Mouse (Mus musculus): ENCODE data around the gene Oaf. TPM values are rescaled to one million over a fixed set of nuclear protein-coding genes. Genes with fewer than 3 reads are reported as not detected.

The Oaf gene
- total RNA-seq, 2 experiments from 2014 or later: 12.6 to 13.2 TPM

- intact Hi-C loops (cut with DNase I): no loop called here
- DNase-seq (ENCODE audit: low spot score in 2 of 2): no peak
Measured at GRCm38 (mm10) chr9:43228745-43229144, 11.0 kb downstream of the Oaf start.

- intact Hi-C loops (cut with DNase I): no loop called here
- DNase-seq (ENCODE audit: low spot score in 2 of 2): no peak
Measured at GRCm38 (mm10) chr9:43227626-43228025, 12.1 kb downstream of the Oaf start.

GRCm38 (mm10) chr9:43226573-43227160, 13.0 kb downstream of the Oaf start:
- DNase-seq (ENCODE audit: low spot score in 2 of 2): no peak
- intact Hi-C loops (cut with DNase I): no loop called here

GRCm38 (mm10) chr9:43225481-43225880, 14.2 kb downstream of the Oaf start:
- intact Hi-C loops (cut with DNase I): no loop called here
- no peak for DNase-seq (ENCODE audit: low spot score in 2 of 2)

GRCm38 (mm10) chr9:43224771-43225355, 14.8 kb downstream of the Oaf start:
- intact Hi-C loops (cut with DNase I): no loop called here
- DNase-seq (ENCODE audit: low spot score in 2 of 2): no peak

GRCm38 (mm10) chr9:43222429-43222715, 17.3 kb downstream of the Oaf start:
- no peak for DNase-seq (ENCODE audit: low spot score in 2 of 2)
- intact Hi-C loops (cut with DNase I): no loop called here

- intact Hi-C loops (cut with DNase I): loop anchor here (1.0 kb wide), 1 partner anchor 62 kb away; no protein-coding TSS in a partner anchor
- peak; percentile 84 to 86 for DNase-seq (ENCODE audit: low spot score in 2 of 2)
Measured at GRCm38 (mm10) chr9:43221643-43222428, 17.9 kb downstream of the Oaf start.

- intact Hi-C loops (cut with DNase I): loop anchor here (1.0 to 2.0 kb wide), 2 partner anchors 69 to 210 kb away; no protein-coding TSS in a partner anchor
Measured at GRCm38 (mm10) chr9:43210771-43211450, 28.8 kb downstream of the Oaf start.

GRCm38 (mm10) chr9:43210190-43210682, 29.5 kb downstream of the Oaf start, which contains the start of gene Pou2f3:
Pou2f3 (minus strand) TSS chr9:43210369.
- intact Hi-C loops (cut with DNase I): loop anchor here (2.0 kb wide), 1 partner anchor 209 kb away; no protein-coding TSS in a partner anchor
- DNase-seq (ENCODE audit: low spot score in 2 of 2): peak in 1 of 2 experiments; percentile 57

More at GRCm38 (mm10) chr9:43210771-43211450, 28.8 kb downstream of the Oaf start:
- DNase-seq (ENCODE audit: low spot score in 2 of 2): peak; percentile 29 to 62

- DNase-seq (ENCODE audit: low spot score in 2 of 2): no peak
- intact Hi-C loops (cut with DNase I): no loop called here
Measured at GRCm38 (mm10) chr9:43206022-43206390, 33.7 kb downstream of the Oaf start.

GRCm38 (mm10) chr9:43205343-43206021, 34.2 kb downstream of the Oaf start:
- no peak for DNase-seq (ENCODE audit: low spot score in 2 of 2)
- intact Hi-C loops (cut with DNase I): no loop called here

GRCm38 (mm10) chr9:43200212-43200611, 39.5 kb downstream of the Oaf start:
- intact Hi-C loops (cut with DNase I): no loop called here
- DNase-seq (ENCODE audit: low spot score in 2 of 2): no peak

- intact Hi-C loops (cut with DNase I): no loop called here
- DNase-seq (ENCODE audit: low spot score in 2 of 2): no peak
Measured at GRCm38 (mm10) chr9:43194001-43194400, 45.7 kb downstream of the Oaf start.

- intact Hi-C loops (cut with DNase I): no loop called here
- no peak for DNase-seq (ENCODE audit: low spot score in 2 of 2)
Measured at GRCm38 (mm10) chr9:43191561-43191960, 48.1 kb downstream of the Oaf start.

- no peak for DNase-seq (ENCODE audit: low spot score in 2 of 2)
- intact Hi-C loops (cut with DNase I): no loop called here
Measured at GRCm38 (mm10) chr9:43189021-43189356, 50.7 kb downstream of the Oaf start.

GRCm38 (mm10) chr9:43188309-43189020, 51.2 kb downstream of the Oaf start:
- no peak for DNase-seq (ENCODE audit: low spot score in 2 of 2)
- intact Hi-C loops (cut with DNase I): no loop called here

GRCm38 (mm10) chr9:43179614-43180013, 60.1 kb downstream of the Oaf start:
- DNase-seq (ENCODE audit: low spot score in 2 of 2): no peak
- intact Hi-C loops (cut with DNase I): no loop called here

- intact Hi-C loops (cut with DNase I): no loop called here
- no peak for DNase-seq (ENCODE audit: low spot score in 2 of 2)
Measured at GRCm38 (mm10) chr9:43178172-43178571, 61.5 kb downstream of the Oaf start.

All from left cerebral cortex, postnatal 25 days (tissue).